Mouse (Mus musculus) lung, embryonic 15.5 days (tissue): ENCODE measurements at regions not wholly inside any gene's neighbourhood (a gene's known extent, or its start where the extent isn't known, plus 50 kb on each side); places are given as distances from the start of the nearest gene placed in this dataset.

ENCODE experiments used
- ATAC-seq: fragments of 200-750 bp; cut with Nextera tagmentation; 2 replicates; pipeline ENCODE4 v1.8.0; 2017; ENCODE audit warnings: moderate number of reproducible peaks, borderline replicate concordance; ENCODE audit not compliant: low FRiP score, low TSS enrichment; ENCODE audit errors: extremely low read depth
- H3K27ac ChIP-seq: fragments of 300-500 bp; sonication (generic); 2 replicates; pipeline ENCODE4 v1.5.1; 2015; ENCODE audit warnings: moderate library complexity, mild to moderate bottlenecking, inconsistent platforms
- H3K27me3 ChIP-seq: fragments of 300-500 bp; sonication (generic); 2 replicates; pipeline ENCODE4 v1.6.1; 2015; ENCODE audit warnings: inconsistent platforms
- H3K36me3 ChIP-seq: fragments of 300-500 bp; sonication (generic); 2 replicates; pipeline ENCODE4 v1.6.1; 2015; ENCODE audit warnings: inconsistent platforms
- H3K4me1 ChIP-seq: fragments of 300-500 bp; sonication (generic); 2 replicates; pipeline ENCODE4 v1.6.1; 2015; ENCODE audit warnings: inconsistent platforms
- H3K4me2 ChIP-seq: fragments of 300-500 bp; sonication (generic); 2 replicates; pipeline ENCODE4 v1.6.1; 2015; ENCODE audit warnings: inconsistent platforms, mild to moderate bottlenecking, moderate library complexity
- H3K4me3 ChIP-seq: fragments of 300-500 bp; sonication (generic); 2 replicates; pipeline ENCODE4 v1.5.1; 2015; ENCODE audit warnings: mild to moderate bottlenecking, inconsistent platforms
- H3K9ac ChIP-seq: fragments of 300-500 bp; sonication (generic); 2 replicates; pipeline ENCODE4 v1.6.1; 2015; ENCODE audit warnings: inconsistent platforms
- H3K9me3 ChIP-seq: fragments of 300-500 bp; sonication (generic); 2 replicates; pipeline ENCODE4 v1.6.1; 2016; ENCODE audit warnings: inconsistent platforms
- WGBS: fragments of 180-500 bp; shearing (Covaris S2); methylation state at CpG from one replicate; pipeline ENCODE4 v1.1.7; 2015; 5-methylcytosine and 5-hydroxymethylcytosine counted together

- WGBS: 31% methylated on average over 20 of the region's 20 CpGs
- H3K4me2 ChIP-seq: peak overlapping the region; percentile 51
- H3K27me3 ChIP-seq: peaks cover 13% of the 10 kb centered on the region; the same call in 1 of the 2 replicates
- H3K9ac ChIP-seq: no peak overlapping the region
- H3K36me3 ChIP-seq: no peaks in the 10 kb centered on the region
- no peak overlapping the region for H3K27ac ChIP-seq
- H3K9me3 ChIP-seq: no peaks in the 10 kb centered on the region
- peaks cover 25% of the 10 kb centered on the region for H3K4me1 ChIP-seq
- peak overlapping the region; percentile 18 for H3K4me3 ChIP-seq
- peak; percentile 85 for ATAC-seq
Measured at GRCm38 (mm10) chr13:97824071-97824716, 63.8 kb upstream of the Gm10260 start.

- Histone ChIP-seq H3K9ac (no peak overlapping the region), H3K36me3 (no peaks in the 10 kb centered on the region), H3K27me3 (peaks cover 13% of the 10 kb centered on the region; the same call in 1 of the 2 replicates), H3K4me2 (no peak overlapping the region), H3K4me3 (no peak overlapping the region), H3K9me3 (no peaks in the 10 kb centered on the region), H3K27ac (no peak overlapping the region), H3K4me1 (peaks cover 25% of the 10 kb centered on the region)
- 27% methylated on average over 2 of the region's 2 CpGs for WGBS
- ATAC-seq: no peak
Measured at GRCm38 (mm10) chr13:97821630-97822029, 61.2 kb upstream of the Gm10260 start.

DNA sequence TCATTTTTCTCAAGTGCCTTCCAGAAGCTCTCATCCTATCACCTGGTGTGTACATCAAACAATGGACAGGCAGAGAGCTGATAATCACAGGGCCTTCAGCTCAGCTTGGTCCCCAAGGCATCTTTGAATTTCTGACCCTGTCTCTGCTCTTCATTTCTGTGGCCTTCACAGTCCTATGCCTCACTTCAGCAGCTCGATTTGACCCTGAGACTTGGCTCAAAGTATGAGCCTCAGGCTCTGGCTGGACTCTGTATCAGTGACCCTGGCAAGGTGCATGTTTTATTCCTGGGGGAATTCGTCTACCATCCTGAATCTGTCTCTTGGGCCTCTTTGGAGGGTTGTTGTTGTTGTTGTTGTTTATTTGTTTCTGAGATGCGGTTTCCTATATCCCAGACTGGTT is 60.6 kb upstream of the Gm10260 start:
- Histone ChIP-seq H3K27ac (no peak overlapping the region), H3K4me3 (no peak overlapping the region), H3K9me3 (no peaks in the 10 kb centered on the region), H3K9ac (no peak overlapping the region), H3K4me2 (no peak overlapping the region), H3K27me3 (peaks cover 13% of the 10 kb centered on the region; the same call in 1 of the 2 replicates), H3K36me3 (no peaks in the 10 kb centered on the region), H3K4me1 (peaks cover 22% of the 10 kb centered on the region)
- ATAC-seq: no peak
- WGBS: 72% methylated on average over 3 of the region's 3 CpGs

- Histone ChIP-seq H3K4me1 (peaks cover 16% of the 10 kb centered on the region), H3K4me3 (no peak overlapping the region), H3K9ac (no peak overlapping the region), H3K9me3 (no peaks in the 10 kb centered on the region), H3K36me3 (no peaks in the 10 kb centered on the region), H3K4me2 (no peak overlapping the region), H3K27me3 (peaks cover 13% of the 10 kb centered on the region; the same call in 1 of the 2 replicates), H3K27ac (no peak overlapping the region)
- no peak for ATAC-seq
- 94% methylated on average over 8 of the region's 8 CpGs for WGBS
Measured at GRCm38 (mm10) chr13:97820401-97820800, 60.0 kb upstream of the Gm10260 start.

- H3K36me3 ChIP-seq: no peaks in the 10 kb centered on the region
- no peak overlapping the region for H3K4me3 ChIP-seq
- H3K4me2 ChIP-seq: no peak overlapping the region
- no peaks in the 10 kb centered on the region for H3K9me3 ChIP-seq
- no peak overlapping the region for H3K9ac ChIP-seq
- 90% methylated on average over 9 of the region's 9 CpGs for WGBS
- no peak for ATAC-seq
- peaks cover 7% of the 10 kb centered on the region for H3K4me1 ChIP-seq
- H3K27me3 ChIP-seq: peaks cover 13% of the 10 kb centered on the region; the same call in 1 of the 2 replicates
- H3K27ac ChIP-seq: no peak overlapping the region
Measured at GRCm38 (mm10) chr13:97819036-97819435, 58.6 kb upstream of the Gm10260 start.

DNA sequence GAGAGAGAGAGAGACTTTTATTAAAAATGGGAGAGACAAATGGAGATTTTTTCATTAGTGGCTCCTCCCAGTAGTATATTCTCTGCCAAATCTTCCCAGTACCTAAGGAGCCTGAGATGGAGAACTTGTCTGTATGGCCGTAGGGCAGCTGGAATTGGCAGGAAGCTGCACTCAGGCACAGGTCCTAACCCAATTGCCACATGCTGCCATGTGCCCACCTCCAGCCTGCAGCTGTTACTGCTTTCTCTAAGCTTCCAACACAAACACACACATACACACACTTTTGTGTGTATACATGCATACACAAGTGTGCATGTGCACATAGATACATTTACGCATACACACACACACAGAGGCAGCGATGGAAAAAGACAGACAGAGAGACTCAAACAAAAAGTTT is 56.5 kb upstream of the Gm10260 start:
- no peaks in the 10 kb centered on the region for H3K27me3 ChIP-seq
- no peaks in the 10 kb centered on the region for H3K9me3 ChIP-seq
- no peak overlapping the region for H3K4me3 ChIP-seq
- ATAC-seq: no peak
- no peak overlapping the region for H3K27ac ChIP-seq
- WGBS: 78% methylated on average over 3 of the region's 3 CpGs
- H3K36me3 ChIP-seq: no peaks in the 10 kb centered on the region
- no peak overlapping the region for H3K4me2 ChIP-seq
- H3K9ac ChIP-seq: no peak overlapping the region
- H3K4me1 ChIP-seq: peaks cover 3% of the 10 kb centered on the region; the same call in 1 of the 2 replicates
